Mouse (Mus musculus): ENCODE measurements around the gene Zfp560.
"Not testable (repeated sequence)": the region's sequence is repeated elsewhere in the genome, so short reads cannot be mapped to it uniquely, and the experiment has no call there.

The Zfp560 gene

DNA sequence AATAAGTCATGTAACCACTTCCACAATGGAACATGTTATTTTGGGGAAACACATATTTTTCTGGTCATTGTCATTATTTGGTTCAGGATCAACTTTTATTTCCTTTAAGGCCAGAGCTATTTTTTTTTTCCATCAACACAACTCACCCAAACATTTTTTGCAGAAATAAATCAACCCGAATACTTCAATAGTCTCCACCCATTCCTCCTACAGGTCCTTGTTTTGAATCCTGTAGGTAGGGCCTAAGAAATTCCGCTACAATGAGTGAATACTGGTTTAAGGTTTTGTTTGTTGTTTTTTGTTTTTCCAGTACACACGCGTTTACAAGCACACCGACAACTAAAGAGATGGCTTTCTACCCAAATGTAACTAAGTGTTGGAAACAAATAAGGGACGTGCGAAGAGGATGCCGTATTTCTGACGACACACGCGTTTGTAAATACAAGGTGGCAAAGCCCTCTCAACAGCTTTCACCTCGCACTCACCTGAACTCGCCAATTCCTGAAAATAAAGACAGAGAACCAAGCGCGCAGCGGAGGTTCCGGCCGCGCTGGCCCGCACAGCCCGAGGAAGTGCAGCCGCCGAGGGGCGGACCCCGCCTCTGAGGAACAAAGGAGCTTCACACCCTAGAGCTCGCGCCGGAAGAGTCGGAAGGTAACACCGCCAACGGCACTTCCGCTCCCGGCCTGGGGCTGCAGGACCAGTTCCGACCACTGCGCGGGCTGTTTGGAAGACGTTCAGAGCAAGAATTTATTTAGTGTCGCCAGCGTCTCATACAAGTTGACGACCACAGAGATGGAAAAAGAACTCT, at the start of gene Zfp560:
TSS of gene Zfp560 (minus strand) at position 646 of the 811 bp plus-strand sequence.
- in situ Hi-C loops (cut with MboI, MseI) = no loop called here

DNA sequence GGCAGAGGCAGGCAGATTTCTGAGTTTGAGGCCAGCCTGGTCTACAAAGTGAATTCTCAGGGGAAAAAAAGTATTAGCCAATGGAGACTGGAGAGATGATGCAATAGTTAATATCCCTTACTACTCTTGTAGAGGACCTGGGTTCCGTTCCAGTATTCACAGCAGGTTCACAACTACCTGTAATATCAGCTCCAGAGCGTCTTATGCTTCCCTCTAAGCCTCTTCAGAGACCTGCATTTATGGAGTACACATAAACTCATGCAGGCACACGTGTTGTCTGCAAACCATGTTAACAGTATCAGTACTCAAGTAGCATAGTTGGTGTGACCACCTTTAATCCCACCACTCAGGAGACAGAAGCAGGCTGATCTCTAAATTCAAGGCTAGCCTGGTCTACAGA, 45.0 kb upstream of the Zfp560 start:
- in situ Hi-C loops (cut with MboI, MseI) = no loop called here

DNA sequence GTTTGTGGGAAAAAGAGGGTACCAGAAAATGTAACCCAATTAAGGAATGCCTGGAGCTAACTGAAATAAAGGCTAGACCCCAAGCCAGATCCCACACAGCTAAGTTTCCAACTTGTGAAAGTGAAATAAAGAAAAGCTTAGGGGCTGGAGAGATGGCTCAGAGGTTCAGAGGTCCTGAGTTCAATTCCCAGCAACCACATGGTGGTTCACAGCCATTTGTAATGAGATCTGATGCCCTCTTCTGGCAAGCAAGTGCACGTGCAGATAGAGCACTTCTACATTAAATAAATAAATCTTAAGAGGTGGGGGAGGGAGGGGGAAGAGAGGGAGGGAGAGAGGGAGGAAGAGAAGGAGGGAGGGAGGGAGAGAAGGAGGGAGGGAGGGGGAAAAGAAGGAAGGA, 26.5 kb upstream of the Zfp560 start:
- in situ Hi-C loops (cut with MboI, MseI) = no loop called here

DNA sequence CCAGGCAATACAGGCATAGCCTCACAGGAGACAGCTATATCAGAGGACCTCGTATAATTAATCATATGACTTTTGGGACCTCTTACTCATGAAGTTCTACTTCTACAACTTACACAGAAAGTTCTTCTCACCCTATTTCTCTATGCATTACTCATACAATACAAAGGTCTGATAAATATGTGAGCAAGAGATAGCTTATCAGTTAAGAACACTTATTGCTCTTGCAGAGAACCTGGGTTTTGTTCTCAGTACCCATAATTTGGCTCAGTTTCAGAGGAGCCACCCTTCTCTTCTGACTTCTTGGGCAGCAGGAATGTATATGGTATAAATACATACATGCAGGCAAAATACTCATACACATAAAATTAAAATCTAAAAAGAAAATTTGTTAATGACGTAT, 24.3 kb upstream of the Zfp560 start:
- in situ Hi-C loops (cut with MboI, MseI) = no loop called here

DNA sequence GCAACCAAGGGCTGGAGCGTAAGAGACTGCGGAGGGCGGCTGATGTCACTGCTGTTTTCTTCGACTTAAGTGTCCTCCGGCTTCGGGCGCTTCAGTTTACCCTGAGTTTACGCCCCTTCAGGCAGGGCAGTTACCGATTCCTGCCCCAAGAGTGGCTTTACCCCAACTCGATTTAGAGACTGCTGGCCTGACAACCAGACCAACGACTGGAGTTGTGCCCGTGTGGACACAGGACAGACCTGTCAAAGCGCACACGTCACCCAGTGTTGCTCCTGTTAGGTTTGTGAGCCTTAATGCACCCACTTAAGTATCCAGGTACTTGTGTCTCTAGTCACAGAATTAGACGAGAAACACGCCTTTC, 346 bp upstream of the Zfp560 start:
- in situ Hi-C loops (cut with MboI, MseI) = no loop called here

DNA sequence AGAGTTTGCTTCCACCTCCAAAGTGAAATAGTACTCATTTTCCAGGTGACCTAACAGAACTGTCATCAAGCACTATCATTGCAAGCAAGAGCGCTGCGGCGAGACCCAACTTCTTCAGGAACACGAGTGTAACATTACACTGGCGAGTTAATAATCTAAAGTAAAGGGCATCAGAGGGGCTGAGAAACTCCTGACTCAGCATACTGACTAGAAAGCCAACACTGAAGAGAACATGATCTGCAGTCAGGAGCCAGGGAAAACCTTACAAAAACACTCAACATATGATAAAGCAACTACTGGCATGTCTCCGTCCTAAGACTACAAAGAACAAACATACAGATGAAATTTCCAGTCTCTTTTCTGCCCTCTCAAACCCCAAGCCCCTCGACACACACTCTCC, 1.3 kb downstream of the Zfp560 start:
- in situ Hi-C loops (cut with MboI, MseI) = no loop called here

DNA sequence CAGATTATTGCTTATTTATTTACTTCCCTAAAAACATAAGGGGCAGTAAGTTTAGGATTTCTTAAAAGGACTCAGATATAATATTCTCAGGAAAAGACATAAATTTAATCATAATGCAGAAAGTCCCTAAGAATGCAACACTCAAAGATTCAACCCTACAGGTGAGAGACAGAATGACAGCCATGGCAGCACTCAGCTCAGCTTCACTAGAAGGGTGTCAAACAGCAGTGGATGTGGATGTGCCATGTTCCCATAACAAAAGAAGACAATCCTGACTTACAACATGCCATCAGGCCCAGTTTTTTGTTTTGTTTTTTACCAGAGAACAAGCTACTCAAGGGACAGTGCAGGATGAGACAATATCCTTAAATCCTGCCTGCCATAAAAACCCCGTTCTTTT, 10.3 kb downstream of the Zfp560 start:
- in situ Hi-C loops (cut with MboI, MseI) = no loop called here

DNA sequence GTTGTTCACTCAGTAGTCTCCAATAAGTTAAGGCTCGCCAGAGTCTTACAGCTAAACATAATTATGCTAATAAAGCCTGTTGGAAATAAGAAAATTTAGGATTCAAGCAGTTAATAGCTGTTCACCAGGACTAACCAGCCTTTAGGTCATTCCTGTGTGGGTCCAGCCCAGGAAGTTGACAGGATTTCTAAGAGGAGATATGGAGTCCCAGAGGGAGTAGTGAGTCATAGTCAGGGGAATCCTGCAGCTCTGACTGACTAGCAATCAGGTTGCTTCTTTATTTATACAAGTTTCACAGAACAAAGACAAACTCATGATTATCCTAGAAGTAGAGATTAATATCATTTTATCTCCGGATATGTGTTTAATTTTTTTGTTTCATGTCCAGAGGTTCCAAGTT, 17.7 kb downstream of the Zfp560 start:
- in situ Hi-C loops (cut with MboI, MseI) = no loop called here

DNA sequence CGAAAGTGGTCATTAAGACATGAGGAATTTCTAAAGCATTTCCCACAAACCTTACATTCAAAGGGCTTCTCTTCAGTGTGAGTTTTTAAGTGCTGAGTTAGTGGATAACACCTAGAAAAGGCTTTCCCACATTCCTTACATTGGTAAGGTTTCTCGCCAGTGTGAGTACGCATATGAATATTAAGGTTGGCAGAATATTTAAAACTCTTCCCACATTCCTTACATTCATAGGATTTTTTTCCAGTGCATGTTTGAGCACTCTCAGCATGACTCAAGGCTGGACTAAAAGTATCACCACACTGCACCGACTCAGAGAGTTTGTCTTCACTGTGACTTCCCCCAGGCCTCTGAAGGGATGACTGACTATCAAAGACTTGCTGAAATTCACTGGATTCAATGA, 36.5 kb downstream of the Zfp560 start:
- in situ Hi-C loops (cut with MboI, MseI) = no loop called here

DNA sequence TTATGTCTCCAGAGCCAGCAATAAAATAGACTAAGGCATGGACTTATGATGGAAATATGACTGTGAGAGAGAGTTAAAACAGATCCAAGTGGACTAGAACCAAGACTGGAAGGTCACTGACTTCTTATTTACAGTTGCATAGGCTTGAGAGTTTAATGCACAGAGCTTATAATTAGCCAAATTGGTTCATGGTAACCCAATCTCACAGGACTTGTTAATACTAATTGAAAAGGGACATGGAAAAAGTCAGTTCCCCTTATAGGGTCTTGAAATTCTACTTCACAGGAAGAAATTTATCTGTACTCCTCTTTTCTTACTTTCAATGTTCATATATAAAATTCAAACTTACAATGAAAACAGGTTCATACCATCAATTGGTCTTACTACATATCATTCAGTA, 49.0 kb downstream of the Zfp560 start, which contains the start of gene Olfr18:
TSS of gene Olfr18 (minus strand) at position 101 of the 400 bp plus-strand sequence.
- in situ Hi-C loops (cut with MboI, MseI) = no loop called here

DNA sequence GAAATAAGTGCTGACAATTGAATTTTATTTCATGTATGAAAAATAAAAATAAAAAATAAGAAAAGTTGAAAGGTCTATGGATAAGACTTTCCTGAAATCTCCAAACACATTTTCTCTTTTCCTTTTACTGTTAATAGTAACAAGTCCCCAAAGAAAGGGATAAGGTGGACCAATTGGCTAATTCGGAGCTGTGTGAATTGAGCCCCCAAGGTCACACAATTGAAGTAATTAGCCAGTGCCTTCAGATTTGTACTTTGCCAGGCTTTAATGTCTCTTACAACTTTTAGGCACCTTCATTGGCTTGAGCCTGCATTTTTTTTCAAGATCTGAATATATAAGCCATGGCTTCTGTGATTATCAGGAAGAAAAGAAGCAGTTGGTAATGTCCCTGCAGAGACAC, 86.7 kb downstream of the Zfp560 start, which contains the start of gene Olfr873:
TSS of gene Olfr873 (plus strand) at position 301 of the 400 bp plus-strand sequence.
- in situ Hi-C loops (cut with MboI, MseI) = no loop called here

DNA sequence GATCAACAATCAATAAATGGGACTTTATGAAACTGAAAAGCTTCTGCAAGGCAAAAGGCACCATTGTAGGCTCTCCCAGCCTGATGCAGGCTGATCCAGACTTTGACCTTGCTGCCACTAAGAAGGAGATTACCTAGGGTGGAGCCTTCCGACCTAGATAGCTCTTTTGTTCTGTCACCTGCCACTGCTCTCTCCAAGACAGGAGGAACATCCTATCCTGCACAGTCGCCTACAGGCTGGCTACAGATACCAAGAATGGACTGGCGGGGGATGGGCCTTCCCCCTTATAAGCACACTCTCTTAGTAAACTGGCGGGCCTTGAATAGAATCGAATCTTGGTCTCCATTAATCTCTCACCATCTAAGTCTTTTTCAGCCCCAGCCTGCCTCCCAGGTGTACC, 89.4 kb downstream of the Zfp560 start:
- in situ Hi-C loops (cut with MboI, MseI) = not testable (repeated sequence)

All from T-helper 1 cell (primary cell).